Mouse (Mus musculus) CD8-positive naive resting alpha-beta T cell, adult 2 months (primary cell): ENCODE data around the gene Odf3.
"Not testable (repeated sequence)": the region's sequence is repeated elsewhere in the genome, so short reads cannot be mapped to it uniquely, and the experiment has no call there.

Source experiments
- DNase-seq, 2 experiments: peaks; one replicate each; pipeline ENCODE4 v3.0.0; 2022; ENCODE audit warnings: low read depth in 2 of 2, low spot score in 2 of 2

The Odf3 gene

DNA sequence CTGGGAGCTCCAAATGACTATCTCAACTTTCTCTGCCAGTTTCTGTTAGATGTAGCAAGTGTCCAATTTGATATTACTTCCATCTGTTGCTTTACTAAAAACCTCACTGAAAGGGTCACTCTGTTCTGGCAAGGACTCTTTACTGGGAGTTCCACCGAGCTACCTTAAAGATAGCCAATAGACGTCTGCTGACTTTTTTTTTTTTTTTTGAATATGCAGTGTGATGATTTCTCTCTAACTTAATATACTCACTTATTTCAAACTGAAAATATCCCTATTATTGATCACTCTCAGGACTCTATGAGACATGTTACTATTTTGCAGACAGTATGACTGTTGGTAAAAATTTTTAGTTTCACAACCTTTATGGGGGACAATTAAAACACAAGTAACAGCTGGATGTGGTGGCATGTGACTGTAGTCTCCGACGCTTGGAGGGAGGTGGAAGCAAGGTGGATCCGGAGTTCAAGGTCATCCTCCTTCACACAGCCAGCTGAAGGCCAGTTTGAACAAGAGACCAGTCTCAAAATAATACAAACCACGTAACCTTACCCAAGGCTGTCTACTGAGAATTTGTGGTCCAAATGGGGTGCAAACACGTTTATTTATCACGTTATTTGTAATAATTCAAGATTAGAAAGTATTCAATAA is 33.4 kb downstream of the Odf3 start:
- no peak for DNase-seq

DNA sequence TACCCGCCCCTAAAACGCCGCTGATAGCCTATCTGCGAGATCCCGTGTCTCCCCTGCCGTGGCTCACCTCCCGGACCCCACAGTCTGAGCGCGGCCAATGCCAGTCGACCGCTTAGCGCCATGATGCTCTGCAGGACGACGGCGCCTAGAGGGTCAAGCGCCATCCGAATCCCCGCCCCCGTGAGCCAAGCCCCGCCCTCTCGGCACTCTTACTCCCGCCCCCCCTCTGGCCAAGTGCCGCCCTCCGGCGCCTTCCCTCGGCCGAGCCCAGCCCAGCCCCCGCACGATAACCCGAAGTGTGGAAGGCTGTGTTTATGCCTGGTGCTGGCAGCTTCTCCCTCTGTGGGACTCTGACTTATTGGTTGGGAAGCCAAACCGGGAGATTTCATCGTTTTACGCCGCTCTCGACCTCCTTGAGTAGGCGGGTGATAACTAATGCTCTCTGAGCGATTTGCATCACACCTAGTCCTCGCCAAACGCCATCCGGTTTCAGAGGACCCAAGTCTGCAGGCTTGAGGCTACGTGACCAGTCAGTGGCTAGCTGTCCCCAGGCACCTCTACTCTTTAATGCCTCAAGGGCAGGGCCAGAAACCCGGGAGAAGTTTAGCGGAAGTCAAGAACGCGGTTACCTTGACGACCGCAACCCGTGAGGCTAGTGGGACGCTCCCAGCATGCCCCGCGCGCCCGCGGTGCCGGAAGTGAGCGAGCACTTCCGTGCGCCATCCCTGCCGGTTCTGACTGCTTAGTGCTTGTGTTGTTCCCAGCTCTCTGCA is 34.3 kb downstream of the Odf3 start, which contains the start of the genes Psmd13 and Sirt3:
Gene Psmd13, plus strand, starts transcription at position 273 of the 773 bp plus-strand sequence.
Gene Sirt3, minus strand, starts transcription at position 614 of the 773 bp plus-strand sequence.
- DNase-seq = peak; percentile 85 to 89

GRCm38 (mm10) chr7:140882469-140882803 is 34.8 kb downstream of the Odf3 start:
- no peak for DNase-seq

- DNase-seq = not testable (repeated sequence)
Observed at GRCm38 (mm10) chr7:140890636-140891035, 43.0 kb downstream of the Odf3 start.

DNA sequence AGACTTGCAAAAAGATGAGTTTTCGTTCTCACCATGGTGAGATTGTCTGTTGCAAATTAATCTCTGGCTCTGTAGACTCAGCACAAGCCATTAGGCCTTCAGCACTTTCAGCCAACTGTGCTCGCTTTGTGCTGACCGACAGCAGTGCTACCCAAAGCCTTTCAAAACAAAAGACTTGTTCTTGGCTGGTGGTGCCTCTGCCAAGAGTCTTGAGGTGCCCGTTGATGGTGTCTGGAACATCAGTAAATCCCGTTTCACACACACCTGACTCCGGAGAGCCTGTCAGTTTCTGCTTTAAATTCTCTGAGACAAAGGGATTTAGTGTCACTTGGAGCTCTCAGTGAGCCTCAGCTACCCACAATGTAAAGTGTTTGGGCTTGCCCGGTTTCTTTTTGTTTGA is 46.4 kb downstream of the Odf3 start:
- no peak for DNase-seq

DNA sequence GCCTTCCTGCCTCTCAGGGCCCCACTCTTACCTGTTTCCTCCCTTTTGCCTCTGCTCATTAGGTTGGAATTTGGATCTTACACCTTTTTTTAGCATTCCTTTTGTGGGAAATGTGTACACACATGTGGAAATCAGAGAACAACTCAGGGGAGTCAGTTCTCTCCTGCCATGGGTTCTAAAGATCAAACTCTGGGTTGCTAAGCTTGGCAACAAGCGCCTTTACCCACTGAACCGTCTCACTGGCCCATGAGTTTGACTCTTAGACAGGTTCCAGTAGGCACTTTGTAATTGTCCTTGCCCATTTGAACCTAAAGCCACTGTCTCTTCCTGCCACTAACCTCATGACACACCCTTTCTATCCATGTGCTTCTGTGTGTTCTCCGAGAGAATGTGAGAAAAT is 47.0 kb downstream of the Odf3 start:
- DNase-seq = no peak

DNA sequence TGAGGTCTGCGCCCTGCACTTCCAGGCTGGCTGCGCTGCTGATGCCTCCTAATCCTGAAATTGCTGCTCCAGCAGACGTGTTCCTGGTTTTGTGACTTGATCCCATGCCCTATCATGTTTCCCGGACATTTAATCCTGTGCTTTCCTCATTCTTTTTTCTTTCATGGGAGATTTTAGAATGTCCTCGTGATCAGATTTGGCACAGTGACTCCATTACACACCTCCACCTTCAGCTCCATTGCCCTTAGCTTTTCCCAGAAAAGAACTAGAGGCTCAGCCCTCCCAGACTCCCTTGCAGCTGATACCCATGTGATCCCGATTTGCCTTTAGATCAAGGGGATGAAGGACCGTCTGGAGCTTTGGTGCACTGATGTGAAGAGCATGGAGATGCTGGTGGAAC is 50.3 kb downstream of the Odf3 start:
- DNase-seq = no peak

- DNase-seq = no peak
Observed at GRCm38 (mm10) chr7:140899121-140899520, 51.5 kb downstream of the Odf3 start.

DNA sequence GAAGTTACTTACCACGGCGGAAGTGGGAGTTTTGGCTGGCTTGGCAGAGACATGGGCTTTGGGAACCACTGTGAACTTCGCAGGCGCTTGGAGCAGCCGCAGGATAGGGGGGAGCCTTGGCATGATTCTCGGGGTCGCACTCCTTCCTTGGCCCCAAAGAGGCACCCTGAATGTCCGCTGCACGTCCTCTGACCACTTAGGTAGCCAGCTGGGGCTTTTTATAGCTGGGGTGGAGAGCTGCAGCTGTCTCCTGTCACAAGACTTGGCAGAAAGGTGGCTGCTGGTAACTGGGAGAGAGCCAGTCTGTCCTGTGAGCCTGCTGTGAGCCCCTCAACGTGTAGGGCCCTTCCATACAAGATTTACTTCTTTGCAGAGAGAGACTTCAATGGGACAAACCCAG is 52.6 kb downstream of the Odf3 start, which contains the start of gene Cox8b:
Gene Cox8b, minus strand, starts transcription at position 227 of the 400 bp plus-strand sequence.
- DNase-seq = no peak
